Mouse (Mus musculus): ENCODE results near the gene Nup205. TPM values are rescaled to one million over a fixed set of nuclear protein-coding genes. Genes with fewer than 3 reads are reported as not detected.

Gene Nup205
- total RNA-seq, 1 experiment: 108 TPM

DNA sequence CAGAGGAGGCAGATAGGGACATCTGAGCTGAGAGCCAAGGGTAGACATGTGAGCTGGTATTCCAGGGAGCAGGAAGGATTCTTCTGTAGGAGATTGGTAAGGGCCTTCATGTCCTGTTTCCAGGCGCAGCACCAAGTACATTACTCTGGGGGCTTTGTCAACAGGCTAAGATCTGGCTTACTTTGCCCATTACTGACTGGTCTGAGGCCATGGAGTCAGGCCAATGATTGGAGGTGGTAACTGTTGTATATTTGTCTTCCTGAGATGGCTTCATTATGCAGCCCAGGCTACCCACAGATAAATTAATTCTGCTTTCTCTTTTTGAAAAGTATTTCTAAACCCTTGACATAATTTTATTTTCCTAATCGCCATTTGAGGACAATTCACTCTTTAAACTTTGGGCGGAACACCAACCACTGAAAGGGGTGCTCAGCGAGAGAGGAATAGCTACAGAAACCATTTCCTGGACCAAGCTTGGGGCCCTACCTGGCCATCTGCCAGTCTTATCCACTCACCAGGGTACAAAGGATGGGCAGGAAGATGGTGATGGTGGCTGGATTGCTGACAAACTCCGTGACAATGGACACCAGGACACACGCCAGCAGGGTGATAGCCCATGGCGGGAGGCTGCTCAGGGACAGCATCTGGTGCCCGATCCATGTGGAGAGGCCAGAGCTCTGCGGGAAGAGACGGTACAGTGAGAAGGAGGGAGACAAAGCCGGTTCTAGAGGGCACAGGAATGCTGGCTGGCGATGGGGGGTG lies 94.1 kb downstream of the Nup205 start:
- H3K9me3 ChIP-seq (ENCODE audit: control insufficient read depth, insufficient read depth, low read depth, low read length): no peaks in the 10 kb centered on the region
- no peak overlapping the region for H3K9ac ChIP-seq (ENCODE audit: insufficient read depth, low read depth, low read length, poor library complexity, severe bottlenecking)
- in situ Hi-C loops (cut with MboI; ENCODE audit: low sequenced_read_pairs in 2 of 2, unreplicated experiment in 2 of 2): no loop called here
- no peak for TF ChIP-seq ZC3H11A (IDR thresholded peaks at IDR 0.05; ENCODE audit: borderline replicate concordance, low read depth, low read length)
- TF ChIP-seq MAFK (IDR thresholded peaks at IDR 0.05; ENCODE audit: insufficient read depth, low read depth, low read length): no peak
- no peak for TF ChIP-seq CHD2 (IDR thresholded peaks at IDR 0.05; ENCODE audit: low read depth, low read length)
- TF ChIP-seq HCFC1 (IDR thresholded peaks at IDR 0.05; ENCODE audit: borderline replicate concordance, insufficient read depth, low read length): no peak
- TF ChIP-seq ZNF384 (IDR thresholded peaks at IDR 0.05; ENCODE audit: low read depth, low read length): no peak
- no peak for DNase-seq (ENCODE audit: low read depth, low spot score)
- H3K4me3 ChIP-seq (ENCODE audit: insufficient read depth in 1 of 2, low read depth in 1 of 2, low read length in 2 of 2, poor library complexity in 1 of 2, severe bottlenecking in 1 of 2): peak overlapping the region in 1 of 2 experiments; percentile 20; a peak in 1 of 4 replicates
- no peak overlapping the region for H3K27ac ChIP-seq (ENCODE audit: insufficient read depth, low read depth, low read length, poor library complexity, severe bottlenecking)
- H3K4me1 ChIP-seq (ENCODE audit: control insufficient read depth in 2 of 2, insufficient read depth in 2 of 2, low read length in 2 of 2, poor library complexity in 1 of 2): peaks cover 2 to 8% of the 10 kb centered on the region in 2 experiments; a peak in 1 of 4 replicates
- H3K36me3 ChIP-seq (ENCODE audit: control insufficient read depth, insufficient read depth, low read length, poor library complexity, severe bottlenecking): no peaks in the 10 kb centered on the region

- TF ChIP-seq CHD2 (IDR thresholded peaks at IDR 0.05; ENCODE audit: low read depth, low read length) (no peak), MAFK (IDR thresholded peaks at IDR 0.05; ENCODE audit: insufficient read depth, low read depth, low read length) (no peak), HCFC1 (IDR thresholded peaks at IDR 0.05; ENCODE audit: borderline replicate concordance, insufficient read depth, low read length) (no peak), ZNF384 (IDR thresholded peaks at IDR 0.05; ENCODE audit: low read depth, low read length) (no peak), ZC3H11A (IDR thresholded peaks at IDR 0.05; ENCODE audit: borderline replicate concordance, low read depth, low read length) (no peak)
- in situ Hi-C loops (cut with MboI; ENCODE audit: low sequenced_read_pairs in 2 of 2, unreplicated experiment in 2 of 2): no loop called here
- Histone ChIP-seq H3K9ac (ENCODE audit: insufficient read depth, low read depth, low read length, poor library complexity, severe bottlenecking) (no peak overlapping the region), H3K36me3 (ENCODE audit: control insufficient read depth, insufficient read depth, low read length, poor library complexity, severe bottlenecking) (no peaks in the 10 kb centered on the region), H3K27ac (ENCODE audit: insufficient read depth, low read depth, low read length, poor library complexity, severe bottlenecking) (no peak overlapping the region), H3K4me3 (ENCODE audit: insufficient read depth in 1 of 2, low read depth in 1 of 2, low read length in 2 of 2, poor library complexity in 1 of 2, severe bottlenecking in 1 of 2) (peak overlapping the region in 1 of 2 experiments; percentile 20; a peak in 1 of 4 replicates), H3K9me3 (ENCODE audit: control insufficient read depth, insufficient read depth, low read depth, low read length) (no peaks in the 10 kb centered on the region), H3K4me1 (ENCODE audit: control insufficient read depth in 2 of 2, insufficient read depth in 2 of 2, low read length in 2 of 2, poor library complexity in 1 of 2) (peaks cover 2 to 8% of the 10 kb centered on the region in 2 experiments; a peak in 1 of 4 replicates)
- DNase-seq (ENCODE audit: low read depth, low spot score): no peak
Measured at GRCm38 (mm10) chr6:35271868-35272765, 94.9 kb downstream of the Nup205 start.

DNA sequence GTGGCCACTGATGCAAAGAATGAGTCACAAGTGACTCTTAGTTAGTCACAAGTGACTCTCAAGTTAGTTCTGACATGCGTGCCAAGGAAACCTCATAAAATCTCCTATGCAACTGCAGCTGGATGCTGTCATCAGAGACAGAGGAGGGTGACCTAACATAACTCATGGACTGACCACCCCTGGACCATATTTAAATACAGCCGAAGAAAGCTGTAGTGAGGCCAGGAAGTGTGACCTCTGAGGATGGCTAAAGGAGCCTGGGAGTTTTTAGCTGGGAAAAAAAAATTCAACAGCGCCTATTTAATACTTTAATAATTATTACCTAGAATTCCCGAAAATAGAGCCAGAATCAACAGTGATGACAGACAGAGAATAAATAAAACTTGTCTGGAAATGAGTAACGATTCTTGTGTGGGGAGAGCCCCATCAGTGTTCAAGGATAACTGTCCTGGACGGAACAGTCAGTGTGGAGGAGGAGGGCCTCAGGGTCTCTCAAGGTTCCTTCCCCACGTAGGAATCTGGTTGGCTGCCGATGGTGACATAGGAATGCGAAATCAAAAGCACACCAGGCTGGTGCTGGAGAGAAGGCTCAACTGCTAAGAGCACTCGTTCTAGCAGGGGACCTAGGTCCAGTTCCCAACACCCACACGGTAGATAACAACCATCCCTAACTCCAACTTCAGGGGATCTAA lies 96.3 kb downstream of the Nup205 start:
- Histone ChIP-seq H3K9me3 (ENCODE audit: control insufficient read depth, insufficient read depth, low read depth, low read length) (no peaks in the 10 kb centered on the region), H3K36me3 (ENCODE audit: control insufficient read depth, insufficient read depth, low read length, poor library complexity, severe bottlenecking) (no peaks in the 10 kb centered on the region), H3K9ac (ENCODE audit: insufficient read depth, low read depth, low read length, poor library complexity, severe bottlenecking) (no peak overlapping the region), H3K4me1 (ENCODE audit: control insufficient read depth in 2 of 2, insufficient read depth in 2 of 2, low read length in 2 of 2, poor library complexity in 1 of 2) (peaks cover 2 to 8% of the 10 kb centered on the region in 2 experiments; a peak in 1 of 4 replicates), H3K27ac (ENCODE audit: insufficient read depth, low read depth, low read length, poor library complexity, severe bottlenecking) (no peak overlapping the region), H3K4me3 (ENCODE audit: insufficient read depth in 1 of 2, low read depth in 1 of 2, low read length in 2 of 2, poor library complexity in 1 of 2, severe bottlenecking in 1 of 2) (no peak overlapping the region)
- no peak for DNase-seq (ENCODE audit: low read depth, low spot score)
- in situ Hi-C loops (cut with MboI; ENCODE audit: low sequenced_read_pairs in 2 of 2, unreplicated experiment in 2 of 2): no loop called here
- TF ChIP-seq ZNF384 (IDR thresholded peaks at IDR 0.05; ENCODE audit: low read depth, low read length): no peak
- no peak for TF ChIP-seq ZC3H11A (IDR thresholded peaks at IDR 0.05; ENCODE audit: borderline replicate concordance, low read depth, low read length)
- TF ChIP-seq HCFC1 (IDR thresholded peaks at IDR 0.05; ENCODE audit: borderline replicate concordance, insufficient read depth, low read length): no peak
- no peak for TF ChIP-seq MAFK (IDR thresholded peaks at IDR 0.05; ENCODE audit: insufficient read depth, low read depth, low read length)
- no peak for TF ChIP-seq CHD2 (IDR thresholded peaks at IDR 0.05; ENCODE audit: low read depth, low read length)

- H3K4me1 ChIP-seq (ENCODE audit: control insufficient read depth in 2 of 2, insufficient read depth in 2 of 2, low read length in 2 of 2, poor library complexity in 1 of 2): no peaks in the 10 kb centered on the region
- in situ Hi-C loops (cut with MboI; ENCODE audit: low sequenced_read_pairs in 2 of 2, unreplicated experiment in 2 of 2): no loop called here
- H3K36me3 ChIP-seq (ENCODE audit: control insufficient read depth, insufficient read depth, low read length, poor library complexity, severe bottlenecking): no peaks in the 10 kb centered on the region
- no peak overlapping the region for H3K4me3 ChIP-seq (ENCODE audit: insufficient read depth in 1 of 2, low read depth in 1 of 2, low read length in 2 of 2, poor library complexity in 1 of 2, severe bottlenecking in 1 of 2)
- H3K9ac ChIP-seq (ENCODE audit: insufficient read depth, low read depth, low read length, poor library complexity, severe bottlenecking): no peak overlapping the region; the same call in 1 of the 2 replicates
- no peak for DNase-seq (ENCODE audit: low read depth, low spot score)
- TF ChIP-seq MAFK (IDR thresholded peaks at IDR 0.05; ENCODE audit: insufficient read depth, low read depth, low read length) (no peak), ZC3H11A (IDR thresholded peaks at IDR 0.05; ENCODE audit: borderline replicate concordance, low read depth, low read length) (no peak), ZNF384 (IDR thresholded peaks at IDR 0.05; ENCODE audit: low read depth, low read length) (no peak), HCFC1 (IDR thresholded peaks at IDR 0.05; ENCODE audit: borderline replicate concordance, insufficient read depth, low read length) (no peak), CHD2 (IDR thresholded peaks at IDR 0.05; ENCODE audit: low read depth, low read length) (no peak)
- H3K9me3 ChIP-seq (ENCODE audit: control insufficient read depth, insufficient read depth, low read depth, low read length): no peaks in the 10 kb centered on the region
- H3K27ac ChIP-seq (ENCODE audit: insufficient read depth, low read depth, low read length, poor library complexity, severe bottlenecking): no peak overlapping the region
Measured at GRCm38 (mm10) chr6:35277903-35278587, 100.8 kb downstream of the Nup205 start.

Measured in ES-E14 (cell line).